Mouse (Mus musculus): ENCODE data around the gene Adcyap1r1. TPM values are rescaled to one million over a fixed set of nuclear protein-coding genes. Genes with fewer than 3 reads are reported as not detected.

The Adcyap1r1 gene
- polyA plus RNA-seq, 1 experiment from 2014 or later, result 3.9 TPM

DNA sequence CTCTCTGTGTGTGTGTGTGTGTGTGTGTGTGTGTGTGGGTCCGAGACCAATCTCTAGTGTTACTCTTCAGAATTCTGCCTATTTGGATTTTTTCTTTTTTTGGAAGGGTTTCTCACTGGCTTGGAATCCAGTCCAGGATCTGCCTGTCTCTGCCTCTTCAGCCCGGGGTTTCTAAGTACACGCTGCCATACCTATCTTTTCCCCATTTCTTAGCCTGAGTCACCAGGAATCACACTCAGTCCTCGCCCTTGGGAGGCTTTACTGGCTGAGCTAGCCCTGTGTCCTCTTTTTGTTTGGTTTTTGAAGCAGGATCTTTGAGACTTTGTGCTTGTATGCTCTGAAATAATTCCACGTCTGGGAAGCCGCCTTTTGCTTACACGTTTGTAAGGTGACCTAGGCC is 31.6 kb downstream of the Adcyap1r1 start:
- Histone ChIP-seq H3K9me3 (no peaks in the 10 kb centered on the region), H3K27me3 (ENCODE audit: poor library complexity, severe bottlenecking) (no peaks in the 10 kb centered on the region), H3K36me3 (replicated peaks) (no peaks in the 10 kb centered on the region), H3K27ac (peak overlapping the region; percentile 71), H3K4me3 (no peak overlapping the region), H3K4me1 (peaks cover 24% of the 10 kb centered on the region)
- DNase-seq (ENCODE audit: extremely low spot score, low spot score), result no peak
- 87% methylated on average over 7 of the region's 7 CpGs for whole genome bisulfite sequencing

DNA sequence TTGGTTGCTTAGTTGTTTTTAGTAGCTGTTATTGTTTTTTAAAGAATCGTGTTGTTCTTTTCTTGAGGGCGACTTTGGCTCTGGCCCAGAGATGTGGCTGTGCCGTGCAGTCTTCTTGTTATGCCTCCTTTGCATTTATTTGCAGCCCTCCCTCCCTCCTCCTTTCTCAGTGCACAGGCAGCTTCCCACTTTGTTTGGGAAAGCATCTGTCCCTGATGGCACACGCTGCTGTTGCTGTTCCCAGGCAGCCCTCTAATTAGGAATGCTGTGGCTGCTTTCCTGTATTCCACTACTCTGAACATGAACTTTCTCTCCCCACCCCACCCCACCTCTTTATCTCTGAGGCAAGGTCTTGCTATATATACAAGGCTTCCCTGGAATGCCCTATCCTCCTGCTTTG is 32.4 kb downstream of the Adcyap1r1 start:
- H3K27ac ChIP-seq, result peak overlapping the region; percentile 71
- no peak for DNase-seq (ENCODE audit: extremely low spot score, low spot score)
- no peaks in the 10 kb centered on the region for H3K36me3 ChIP-seq (replicated peaks)
- H3K4me3 ChIP-seq, result no peak overlapping the region
- no peaks in the 10 kb centered on the region for H3K27me3 ChIP-seq (ENCODE audit: poor library complexity, severe bottlenecking)
- H3K4me1 ChIP-seq, result peaks cover 28% of the 10 kb centered on the region
- no peaks in the 10 kb centered on the region for H3K9me3 ChIP-seq
- WGBS, result 36% methylated on average over 4 of the region's 4 CpGs

DNA sequence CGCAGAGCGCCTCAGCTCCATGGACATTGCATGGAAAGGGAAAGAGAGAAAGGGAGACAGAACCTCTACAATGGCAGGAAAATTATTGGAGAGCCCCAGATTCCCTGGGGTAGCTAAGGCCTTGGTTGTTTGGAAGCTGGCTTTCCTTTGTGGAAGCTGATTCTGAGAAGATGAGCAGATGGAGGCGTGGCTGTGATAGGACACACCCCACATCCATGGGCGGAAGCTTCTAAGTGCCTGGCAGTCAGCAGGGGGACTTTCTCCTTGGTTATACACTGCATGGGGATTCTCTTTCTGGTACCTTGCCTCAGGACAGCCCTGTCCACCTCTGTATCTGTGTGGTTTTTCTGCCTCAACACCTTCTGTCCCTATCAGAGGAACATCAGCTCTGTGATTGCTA is 33.4 kb downstream of the Adcyap1r1 start:
- no peaks in the 10 kb centered on the region for H3K36me3 ChIP-seq (replicated peaks)
- H3K4me1 ChIP-seq, result peaks cover 28% of the 10 kb centered on the region
- no peaks in the 10 kb centered on the region for H3K9me3 ChIP-seq
- no peak for DNase-seq (ENCODE audit: extremely low spot score, low spot score)
- 61% methylated on average over 4 of the region's 4 CpGs for WGBS
- no peaks in the 10 kb centered on the region for H3K27me3 ChIP-seq (ENCODE audit: poor library complexity, severe bottlenecking)
- H3K27ac ChIP-seq, result peak overlapping the region; percentile 71
- H3K4me3 ChIP-seq, result no peak overlapping the region

DNA sequence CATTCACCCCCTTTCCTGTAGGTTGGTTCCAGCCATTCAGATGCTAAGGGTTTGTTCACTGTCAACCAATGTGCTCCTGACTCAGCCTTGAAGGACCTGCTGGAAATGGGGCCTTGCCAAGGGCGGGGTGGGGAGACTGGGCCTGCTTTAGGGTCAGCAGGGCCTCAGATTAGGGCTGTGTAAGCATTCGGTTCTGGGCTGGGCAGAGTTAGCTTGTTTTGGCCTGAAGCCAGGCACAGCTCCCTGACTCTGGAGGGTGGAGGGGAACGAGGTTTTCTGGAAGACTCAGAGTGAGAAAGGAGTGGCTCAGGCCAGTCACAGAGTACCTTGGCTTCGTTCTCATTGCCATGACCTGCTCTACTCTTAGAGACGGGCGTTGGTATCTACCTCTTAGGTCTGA is 35.9 kb downstream of the Adcyap1r1 start:
- DNase-seq (ENCODE audit: extremely low spot score, low spot score), result no peak
- 79% methylated on average over 6 of the region's 6 CpGs for WGBS
- H3K36me3 ChIP-seq (replicated peaks), result no peaks in the 10 kb centered on the region

DNA sequence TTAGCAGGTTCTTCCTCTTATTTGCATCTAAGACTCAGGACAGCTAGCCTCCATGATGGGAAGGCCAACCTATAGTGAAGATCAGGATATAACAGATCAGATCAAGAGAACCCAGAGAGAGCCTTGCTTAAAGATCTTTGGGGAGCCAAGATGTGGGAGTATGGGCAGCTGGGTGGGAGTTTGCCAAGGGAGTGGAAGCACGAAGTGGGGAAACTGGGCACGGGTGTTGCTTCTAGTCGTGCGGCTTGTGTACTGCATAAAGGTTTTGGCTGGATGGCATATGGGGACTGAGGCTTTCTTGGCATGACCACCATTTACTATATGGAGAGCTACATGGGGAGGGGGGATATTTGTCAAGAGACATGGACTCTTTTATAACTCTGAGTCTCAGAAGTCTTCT is 44.4 kb downstream of the Adcyap1r1 start:
- Histone ChIP-seq H3K4me3 (no peak overlapping the region), H3K27ac (no peak overlapping the region), H3K36me3 (replicated peaks) (no peaks in the 10 kb centered on the region), H3K9me3 (no peaks in the 10 kb centered on the region), H3K4me1 (no peaks in the 10 kb centered on the region), H3K27me3 (ENCODE audit: poor library complexity, severe bottlenecking) (no peaks in the 10 kb centered on the region)
- WGBS, result 96% methylated on average over 4 of the region's 4 CpGs
- no peak for DNase-seq (ENCODE audit: extremely low spot score, low spot score)

More for the DNA sequence above, 35.9 kb downstream of the Adcyap1r1 start:
- Histone ChIP-seq H3K4me3 (no peak overlapping the region), H3K27ac (0 out of 2 replicates have a peak overlapping the region, but pooled peaks have one; percentile 16), H3K27me3 (ENCODE audit: poor library complexity, severe bottlenecking) (no peaks in the 10 kb centered on the region), H3K9me3 (no peaks in the 10 kb centered on the region), H3K4me1 (peaks cover 28% of the 10 kb centered on the region)

DNA sequence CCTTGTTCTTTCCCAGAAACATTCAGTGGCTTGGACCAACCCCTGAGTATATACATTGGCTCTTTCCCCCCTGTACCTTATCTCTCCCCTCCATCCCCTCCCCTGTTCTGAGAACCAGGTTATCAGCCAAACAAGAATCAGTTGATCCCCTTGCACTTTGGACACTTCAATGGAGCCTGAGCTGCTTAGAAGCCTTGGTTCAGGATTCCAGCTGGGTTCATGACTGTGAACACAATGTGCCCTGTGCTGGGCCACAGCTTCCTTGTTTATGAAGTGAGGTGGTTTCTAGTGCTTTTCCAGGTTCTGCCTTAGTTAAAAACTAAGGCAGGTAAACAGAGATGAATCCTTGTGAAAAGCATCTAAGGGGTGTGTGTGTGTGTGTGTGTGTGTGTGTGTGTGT is 47.0 kb downstream of the Adcyap1r1 start:
- no peaks in the 10 kb centered on the region for H3K27me3 ChIP-seq (ENCODE audit: poor library complexity, severe bottlenecking)
- DNase-seq (ENCODE audit: extremely low spot score, low spot score), result no peak

DNA sequence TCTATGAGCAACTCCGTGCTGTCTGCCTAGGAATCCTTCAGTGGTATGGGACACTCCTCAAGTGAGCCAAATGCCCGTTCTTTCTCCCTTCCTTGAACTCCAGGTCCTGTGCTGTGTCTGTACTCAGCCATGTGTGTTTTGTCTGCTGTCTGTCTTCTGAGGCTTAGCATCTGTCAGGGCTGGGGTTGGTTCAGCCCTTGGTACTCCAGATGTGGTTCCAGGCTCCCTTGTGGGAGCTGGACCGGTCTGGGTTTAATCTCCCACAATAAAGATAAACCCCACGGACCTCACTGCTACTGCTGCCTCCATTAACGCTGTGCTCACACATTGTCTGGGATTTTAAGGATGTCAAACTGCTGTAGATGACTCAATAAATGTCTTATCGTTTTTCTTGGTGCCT is 49.3 kb downstream of the Adcyap1r1 start:
- Histone ChIP-seq H3K4me1 (no peaks in the 10 kb centered on the region), H3K4me3 (no peak overlapping the region), H3K36me3 (replicated peaks) (no peaks in the 10 kb centered on the region), H3K27me3 (ENCODE audit: poor library complexity, severe bottlenecking) (no peaks in the 10 kb centered on the region), H3K27ac (no peak overlapping the region), H3K9me3 (no peaks in the 10 kb centered on the region)
- 85% methylated on average over 6 of the region's 6 CpGs for WGBS
- no peak for DNase-seq (ENCODE audit: extremely low spot score, low spot score)

More for the DNA sequence above, 47.0 kb downstream of the Adcyap1r1 start:
- H3K27ac ChIP-seq, result no peak overlapping the region
- no peaks in the 10 kb centered on the region for H3K9me3 ChIP-seq
- H3K36me3 ChIP-seq (replicated peaks), result no peaks in the 10 kb centered on the region
- H3K4me1 ChIP-seq, result no peaks in the 10 kb centered on the region
- H3K4me3 ChIP-seq, result no peak overlapping the region

DNA sequence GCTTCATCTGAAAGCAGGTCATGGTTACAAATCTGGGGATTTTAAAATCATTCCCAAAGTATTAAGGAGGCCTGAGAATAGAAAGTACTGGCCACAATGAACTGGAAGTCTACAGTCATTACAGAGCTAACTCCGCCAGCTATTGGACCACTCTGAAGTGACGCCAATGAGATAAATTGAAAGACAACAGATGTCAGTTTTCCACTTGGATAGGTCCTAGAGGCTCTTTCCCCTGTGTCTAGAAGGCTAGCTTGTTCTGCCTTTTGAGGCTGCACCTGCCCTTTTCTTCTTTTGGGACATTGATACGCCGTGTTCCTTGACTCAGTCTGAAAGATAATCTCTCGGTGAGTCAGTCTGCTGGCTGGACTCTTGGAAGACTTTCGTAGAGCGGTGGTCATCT is 50.5 kb downstream of the Adcyap1r1 start:
- H3K4me1 ChIP-seq, result no peaks in the 10 kb centered on the region
- no peaks in the 10 kb centered on the region for H3K9me3 ChIP-seq
- 87% methylated on average over 7 of the region's 7 CpGs for WGBS
- no peaks in the 10 kb centered on the region for H3K27me3 ChIP-seq (ENCODE audit: poor library complexity, severe bottlenecking)
- no peaks in the 10 kb centered on the region for H3K36me3 ChIP-seq (replicated peaks)
- H3K27ac ChIP-seq, result no peak overlapping the region
- H3K4me3 ChIP-seq, result no peak overlapping the region
- DNase-seq (ENCODE audit: extremely low spot score, low spot score), result no peak

DNA sequence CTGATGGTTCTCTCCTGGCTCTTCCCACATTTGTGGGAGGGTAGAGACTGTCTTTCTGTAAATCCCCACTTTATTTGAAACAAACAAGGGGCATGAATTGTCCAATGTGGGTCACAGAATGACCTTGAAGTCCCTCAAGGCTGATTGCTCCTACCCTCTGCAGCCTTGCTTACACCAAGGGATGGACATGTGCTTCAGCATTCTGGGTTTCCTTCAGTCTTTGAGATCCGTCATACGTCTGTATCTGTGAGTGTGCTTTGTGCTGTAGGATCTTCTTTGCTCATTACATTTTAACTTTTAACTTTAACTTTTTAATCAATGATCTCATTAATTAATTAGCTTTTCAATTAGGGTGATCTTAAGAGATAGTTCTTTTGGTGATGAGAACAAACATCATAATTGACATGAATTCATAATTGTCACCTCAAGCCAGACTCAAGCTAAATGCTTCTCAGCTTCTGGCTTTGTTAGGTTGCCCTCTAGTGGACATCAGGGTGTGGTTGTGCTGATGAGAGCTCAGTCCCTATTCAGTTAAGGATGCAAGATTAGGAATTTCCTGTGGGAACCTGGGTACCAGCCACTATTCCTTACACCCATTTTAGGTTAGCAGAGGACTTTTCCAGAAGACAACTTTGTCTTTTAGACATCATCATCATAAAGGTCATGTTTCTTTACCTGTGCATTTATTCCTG is 53.2 kb downstream of the Adcyap1r1 start:
- no peak overlapping the region for H3K4me3 ChIP-seq

DNA sequence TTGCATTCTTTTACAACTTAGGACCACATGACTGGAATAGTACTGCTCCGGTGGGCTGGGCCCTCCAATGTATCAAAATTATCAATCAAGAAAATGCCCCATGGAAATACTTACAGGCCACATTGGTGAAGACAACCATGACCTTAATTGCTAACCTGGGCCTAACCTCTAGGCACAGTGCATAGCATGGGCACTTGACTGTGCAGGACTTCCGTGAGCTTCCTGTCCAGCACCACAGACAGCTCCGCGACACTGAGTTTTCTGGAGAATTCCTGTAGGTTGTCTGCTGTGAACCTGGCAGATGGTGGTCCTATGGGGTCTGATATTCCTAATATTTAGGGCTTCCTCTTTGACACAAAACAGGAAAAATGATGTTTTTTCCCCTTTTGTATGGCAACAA is 54.7 kb downstream of the Adcyap1r1 start:
- no peak for DNase-seq (ENCODE audit: extremely low spot score, low spot score)
- Histone ChIP-seq H3K4me1 (no peaks in the 10 kb centered on the region), H3K9me3 (no peaks in the 10 kb centered on the region), H3K4me3 (no peak overlapping the region), H3K27me3 (ENCODE audit: poor library complexity, severe bottlenecking) (no peaks in the 10 kb centered on the region), H3K36me3 (replicated peaks) (no peaks in the 10 kb centered on the region), H3K27ac (no peak overlapping the region)
- whole genome bisulfite sequencing, result 81% methylated on average over 4 of the region's 4 CpGs

More for the DNA sequence above, 53.2 kb downstream of the Adcyap1r1 start:
- no peaks in the 10 kb centered on the region for H3K9me3 ChIP-seq
- H3K27ac ChIP-seq, result no peak overlapping the region
- DNase-seq (ENCODE audit: extremely low spot score, low spot score), result no peak
- no peaks in the 10 kb centered on the region for H3K27me3 ChIP-seq (ENCODE audit: poor library complexity, severe bottlenecking)
- WGBS, result 90% methylated on average over 2 of the region's 2 CpGs
- H3K4me1 ChIP-seq, result no peaks in the 10 kb centered on the region
- H3K36me3 ChIP-seq (replicated peaks), result no peaks in the 10 kb centered on the region

DNA sequence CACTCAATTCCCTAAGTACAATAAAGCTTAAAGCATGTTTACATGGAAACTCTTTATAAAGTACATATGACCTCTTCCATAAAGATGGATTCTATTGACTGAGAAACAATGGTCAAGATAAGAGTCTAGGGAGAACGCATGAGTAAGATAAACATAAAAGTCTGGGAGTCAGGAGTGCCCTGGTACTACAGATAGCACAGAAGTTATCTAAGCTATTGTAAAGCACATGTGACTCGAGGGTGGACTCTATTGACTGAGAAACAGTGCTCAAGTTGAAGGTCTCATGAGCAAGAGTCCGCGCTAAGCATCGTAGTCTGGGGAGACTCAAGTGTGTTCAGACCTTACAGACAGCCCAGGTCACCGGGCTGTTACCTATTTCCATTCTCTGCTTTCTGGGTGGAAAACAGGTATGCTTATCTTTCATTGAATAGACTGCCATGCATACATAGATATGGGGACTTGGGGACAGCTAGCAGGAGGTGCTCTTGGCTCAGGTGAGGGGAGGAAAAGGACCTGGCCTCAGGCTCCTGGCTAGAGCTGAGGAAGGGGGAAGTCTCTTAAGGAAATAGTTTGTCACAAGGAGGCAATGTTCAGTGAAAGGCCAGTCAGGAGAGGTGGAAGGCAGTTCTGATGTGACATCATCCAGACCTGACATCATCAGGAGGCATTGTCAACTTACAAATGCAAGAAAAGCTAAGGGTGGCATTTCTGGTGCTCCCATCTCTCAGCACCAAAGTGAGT is 57.5 kb downstream of the Adcyap1r1 start:
- Histone ChIP-seq H3K27me3 (ENCODE audit: poor library complexity, severe bottlenecking) (no peaks in the 10 kb centered on the region), H3K4me1 (peaks cover 7% of the 10 kb centered on the region), H3K27ac (no peak overlapping the region), H3K4me3 (no peak overlapping the region), H3K36me3 (replicated peaks) (no peaks in the 10 kb centered on the region), H3K9me3 (no peaks in the 10 kb centered on the region)
- DNase-seq (ENCODE audit: extremely low spot score, low spot score), result no peak
- 92% methylated on average over 6 of the region's 6 CpGs for WGBS

DNA sequence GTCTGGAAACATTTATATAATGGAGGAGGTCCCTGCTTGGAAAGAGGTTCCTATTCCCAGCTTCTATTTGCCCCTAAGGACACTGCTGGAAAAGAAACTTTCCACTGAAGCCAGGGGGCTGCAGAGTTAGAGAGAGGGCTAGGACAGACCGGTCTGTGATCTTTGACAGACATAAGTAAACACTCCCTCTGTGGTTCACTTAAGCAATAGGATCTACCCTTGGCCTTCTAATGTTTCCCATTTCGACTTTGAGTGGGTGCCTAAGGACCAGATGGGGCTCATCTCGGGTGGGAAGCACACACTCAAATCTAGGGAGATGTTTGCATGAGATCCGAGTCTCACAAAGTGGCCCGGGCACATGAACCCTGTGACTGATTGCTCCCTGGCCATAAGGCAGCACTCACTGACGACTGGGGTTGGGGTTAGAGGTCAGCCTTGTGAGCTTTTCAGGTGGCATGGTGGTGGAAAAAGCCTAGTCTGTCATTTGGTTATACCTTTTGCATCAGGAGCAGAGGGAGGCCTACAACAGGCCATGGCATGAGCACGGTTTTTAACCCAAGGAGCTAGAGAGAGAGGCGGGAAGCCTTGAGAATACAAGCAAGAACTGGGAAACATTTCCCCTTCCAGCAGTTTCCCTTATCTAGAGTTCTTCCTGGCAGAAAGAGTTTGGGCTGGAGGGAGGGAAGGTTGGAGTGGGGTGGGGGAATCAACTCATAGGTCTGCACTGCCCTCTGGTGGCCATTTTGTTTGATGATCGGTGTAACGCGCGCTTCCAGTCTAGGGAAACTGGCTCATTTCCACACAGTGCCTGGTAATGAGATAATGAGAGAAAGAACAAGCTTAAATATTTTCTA is 59.7 kb downstream of the Adcyap1r1 start:
- Histone ChIP-seq H3K36me3 (replicated peaks) (no peaks in the 10 kb centered on the region), H3K4me3 (no peak overlapping the region), H3K9me3 (peaks cover 2% of the 10 kb centered on the region; the same call in 1 of the 2 replicates), H3K27ac (no peak overlapping the region), H3K27me3 (ENCODE audit: poor library complexity, severe bottlenecking) (no peaks in the 10 kb centered on the region), H3K4me1 (peaks cover 7% of the 10 kb centered on the region)
- 39% methylated on average over 12 of the region's 12 CpGs for WGBS
- DNase-seq (ENCODE audit: extremely low spot score, low spot score), result peak; percentile 70

All from forebrain, embryonic 10.5 days (tissue).